Mouse (Mus musculus) limb, embryonic 14.5 days (tissue): ENCODE data around the gene Gm20683. TPM values are rescaled to one million over a fixed set of nuclear protein-coding genes. Genes with fewer than 3 reads are reported as not detected.

Source experiments
- ATAC-seq: fragments of 200-750 bp; cut with Nextera tagmentation; 2 replicates; pipeline ENCODE4 v1.8.0; 2017; ENCODE audit warnings: low read depth, moderate number of reproducible peaks, moderate TSS enrichment; ENCODE audit not compliant: low FRiP score
- DNase-seq: peaks from one replicate; pipeline ENCODE4 v3.0.0-alpha.2; 2015; ENCODE audit warnings: low spot score
- H3K27ac ChIP-seq: fragments of 300-500 bp; sonication (generic); replicated peaks from 2 replicates; pipeline ENCODE4 v1.5.1; 2014; ENCODE audit warnings: low read depth, mild to moderate bottlenecking, low read length, moderate library complexity, mixed read lengths
- H3K27me3 ChIP-seq: fragments of 300-500 bp; sonication (generic); 2 replicates; pipeline ENCODE4 v1.6.1; 2014; ENCODE audit warnings: low read length, mixed read lengths; ENCODE audit not compliant: control insufficient read depth, insufficient read depth
- H3K36me3 ChIP-seq: fragments of 300-500 bp; sonication (generic); 2 replicates; pipeline ENCODE4 v1.6.1; 2014; ENCODE audit warnings: mild to moderate bottlenecking, low read length, moderate library complexity, mixed read lengths; ENCODE audit not compliant: control insufficient read depth, insufficient read depth
- H3K4me1 ChIP-seq: fragments of 300-500 bp; sonication (generic); 2 replicates; pipeline ENCODE4 v1.6.1; 2014; ENCODE audit warnings: antibody characterized with exemption, low read length, mixed read lengths; ENCODE audit not compliant: control insufficient read depth, insufficient read depth
- H3K4me2 ChIP-seq: fragments of 300-500 bp; sonication (generic); replicated peaks from 2 replicates; pipeline ENCODE4 v1.6.1; 2014; ENCODE audit warnings: low read depth, mild to moderate bottlenecking, low read length, moderate library complexity; ENCODE audit not compliant: severe bottlenecking
- H3K4me3 ChIP-seq: fragments of 300-500 bp; sonication (generic); replicated peaks from 2 replicates; pipeline ENCODE4 v1.5.1; 2014; ENCODE audit warnings: low read length
- H3K9ac ChIP-seq: fragments of 300-500 bp; sonication (generic); 2 replicates; pipeline ENCODE4 v1.6.1; 2014; ENCODE audit warnings: mild to moderate bottlenecking, low read depth, low read length, moderate library complexity; ENCODE audit not compliant: severe bottlenecking
- H3K9me3 ChIP-seq: fragments of 300-500 bp; sonication (generic); 2 replicates; pipeline ENCODE4 v1.6.1; 2016; ENCODE audit warnings: low read length; ENCODE audit not compliant: control insufficient read depth
- POLR2A ChIP-seq: fragments of 200-500 bp; IDR thresholded peaks from 2 replicates; pipeline ENCODE4 v1.8.0; 2012; ENCODE audit warnings: inconsistent platforms, mild to moderate bottlenecking, moderate library complexity, borderline replicate concordance; ENCODE audit not compliant: insufficient read depth, insufficient read length; ENCODE audit errors: extremely low read depth
- WGBS: fragments of 180-500 bp; shearing (Covaris S2); extraction: QIAGEN DNeasy Blood & Tissue Kit; methylation state at CpG from one replicate; pipeline ENCODE4 v1.1.7; 2014; 5-methylcytosine and 5-hydroxymethylcytosine counted together
- polyA plus RNA-seq, 2 experiments: library from polyadenylated mRNA; depleted of rRNA in 1 of 2; stranded (reverse) in 1 of 2; unstranded in 1 of 2; fragments of >200 nt; fragmentation: Nextera tagmentation in 1 of 2; extraction: Ambion mirVana in 1 of 2; gene quantifications; 2 replicates each; pipeline versions ENCODE4 v1.2.1 to v1.2.3; 2012 to 2014

The Gm20683 gene
- polyA plus RNA-seq, 2 experiments: 2.5 to 13.0 TPM

DNA sequence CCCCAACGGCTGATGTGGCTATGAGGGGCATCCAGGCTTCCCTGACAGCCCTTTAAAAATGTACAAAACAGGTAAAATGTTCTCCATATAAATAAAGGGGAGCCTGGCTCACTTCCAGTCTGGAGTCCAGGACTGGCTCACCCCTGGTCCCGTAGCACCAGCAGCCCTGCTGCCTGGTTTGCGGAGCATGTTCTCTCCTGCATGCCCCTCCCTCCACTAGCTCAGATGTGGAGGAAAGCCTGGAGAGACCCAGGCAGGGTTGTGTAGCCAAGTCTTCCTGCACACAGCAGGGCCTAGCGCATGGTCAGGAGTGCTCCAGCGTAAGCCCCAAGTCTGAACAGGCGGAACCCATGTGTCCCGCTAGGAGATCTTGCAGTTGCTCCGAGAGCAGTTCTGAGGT lies 41.7 kb upstream of the Gm20683 start:
- Histone ChIP-seq H3K4me3 (no peak overlapping the region), H3K4me1 (no peaks in the 10 kb centered on the region), H3K27me3 (no peaks in the 10 kb centered on the region), H3K27ac (no peak overlapping the region), H3K36me3 (peaks cover 66% of the 10 kb centered on the region), H3K4me2 (no peak overlapping the region), H3K9me3 (no peaks in the 10 kb centered on the region), H3K9ac (no peak overlapping the region)
- DNase-seq: no peak
- no peak for TF ChIP-seq POLR2A
- 82% methylated on average over 8 of the region's 8 CpGs for WGBS
- ATAC-seq: no peak

DNA sequence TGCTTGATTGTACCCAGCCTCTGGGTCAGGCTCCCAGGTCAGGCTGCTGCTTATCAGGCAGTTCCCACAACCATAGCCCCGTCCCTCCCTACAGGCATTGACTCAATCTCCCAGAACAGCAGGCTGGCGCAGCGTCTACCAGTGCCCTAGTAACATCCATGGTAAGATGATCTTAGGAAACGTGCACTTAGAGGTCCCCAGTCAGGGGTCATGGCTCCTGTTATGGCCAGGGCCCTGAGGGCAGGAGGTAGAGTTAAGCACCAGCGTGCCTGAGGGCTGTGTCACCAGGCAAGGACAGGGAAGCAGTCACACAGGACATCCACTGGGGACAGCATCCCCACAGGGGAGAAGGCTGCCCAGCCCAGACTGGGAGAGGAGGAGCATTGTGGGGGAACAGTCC lies 40.7 kb upstream of the Gm20683 start:
- ATAC-seq (no peak), DNase-seq (no peak)
- TF ChIP-seq POLR2A: no peak
- H3K36me3 ChIP-seq: peaks cover 72% of the 10 kb centered on the region
- no peak overlapping the region for H3K9ac ChIP-seq
- WGBS: 44% methylated on average over 5 of the region's 5 CpGs
- no peaks in the 10 kb centered on the region for H3K4me1 ChIP-seq
- H3K9me3 ChIP-seq: no peaks in the 10 kb centered on the region
- H3K4me3 ChIP-seq: no peak overlapping the region
- H3K27me3 ChIP-seq: no peaks in the 10 kb centered on the region
- H3K27ac ChIP-seq: no peak overlapping the region
- no peak overlapping the region for H3K4me2 ChIP-seq

DNA sequence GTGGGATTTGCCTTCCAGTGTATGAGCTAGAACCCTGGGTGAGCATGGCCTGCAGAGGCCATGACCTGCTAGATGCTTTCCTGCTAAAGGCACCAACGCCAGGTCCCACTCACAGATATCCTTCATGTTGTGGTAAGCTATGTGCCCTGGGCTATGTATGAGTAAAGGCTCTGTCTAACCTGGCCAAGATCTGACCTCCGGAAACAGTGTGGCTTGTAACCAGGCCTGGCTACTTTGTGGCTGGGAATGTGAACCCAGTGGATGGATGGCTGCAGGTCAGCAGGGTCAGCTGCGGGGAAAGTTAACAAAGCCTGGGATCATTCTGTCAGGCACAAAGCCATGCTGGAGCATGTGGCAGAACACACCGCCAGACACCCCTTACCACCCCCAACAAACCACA lies 40.1 kb upstream of the Gm20683 start:
- Histone ChIP-seq H3K27ac (no peak overlapping the region), H3K27me3 (no peaks in the 10 kb centered on the region), H3K4me2 (no peak overlapping the region), H3K36me3 (peaks cover 66% of the 10 kb centered on the region), H3K4me1 (no peaks in the 10 kb centered on the region; the same call in 1 of the 2 replicates), H3K4me3 (no peak overlapping the region), H3K9me3 (no peaks in the 10 kb centered on the region), H3K9ac (no peak overlapping the region)
- no peak for TF ChIP-seq POLR2A
- no peak for DNase-seq
- WGBS: 33% methylated on average over 4 of the region's 4 CpGs
- no peak for ATAC-seq

DNA sequence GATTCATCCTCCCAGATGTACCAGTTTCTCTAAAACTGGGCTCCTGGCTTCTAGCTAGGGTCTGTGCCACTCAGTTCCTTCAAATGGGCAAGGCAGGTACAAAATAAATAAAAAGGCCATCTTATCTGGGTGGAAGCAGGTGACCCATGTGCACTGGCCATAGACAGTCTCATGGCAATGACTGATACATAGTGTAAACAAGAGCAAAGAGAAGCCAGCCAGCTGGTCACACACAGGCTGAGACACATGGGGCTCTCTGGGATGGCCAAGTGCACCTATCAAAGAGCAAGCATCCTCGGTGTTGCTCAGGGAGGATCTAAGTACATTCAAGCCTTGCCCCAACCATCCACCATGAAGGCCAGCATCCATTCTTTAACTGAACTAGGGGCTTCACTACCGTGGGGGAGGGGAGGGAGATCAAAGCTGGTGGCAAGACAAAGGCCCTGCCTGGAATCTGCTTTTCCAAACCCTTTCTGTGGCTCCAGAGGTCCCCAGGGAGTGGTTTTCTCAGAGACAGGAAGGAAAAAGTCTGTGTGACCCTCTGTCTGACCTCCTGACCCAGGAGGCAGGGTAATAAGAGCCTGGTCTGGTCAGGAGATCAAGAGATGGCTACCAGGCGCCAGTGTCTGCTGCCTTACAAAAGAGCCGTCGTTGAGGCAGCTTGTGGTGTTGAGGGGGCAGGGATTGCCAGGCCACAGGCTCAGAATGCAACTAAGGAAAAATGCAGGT lies 39.5 kb upstream of the Gm20683 start:
- DNase-seq: no peak
- WGBS: 15% methylated on average over 5 of the region's 5 CpGs
- H3K4me3 ChIP-seq: no peak overlapping the region
- peaks cover 6% of the 10 kb centered on the region for H3K4me1 ChIP-seq
- TF ChIP-seq POLR2A: no peak
- H3K27me3 ChIP-seq: no peaks in the 10 kb centered on the region
- H3K9ac ChIP-seq: no peak overlapping the region
- H3K9me3 ChIP-seq: no peaks in the 10 kb centered on the region
- H3K27ac ChIP-seq: no peak overlapping the region
- H3K36me3 ChIP-seq: peaks cover 63% of the 10 kb centered on the region
- H3K4me2 ChIP-seq: no peak overlapping the region
- no peak for ATAC-seq

DNA sequence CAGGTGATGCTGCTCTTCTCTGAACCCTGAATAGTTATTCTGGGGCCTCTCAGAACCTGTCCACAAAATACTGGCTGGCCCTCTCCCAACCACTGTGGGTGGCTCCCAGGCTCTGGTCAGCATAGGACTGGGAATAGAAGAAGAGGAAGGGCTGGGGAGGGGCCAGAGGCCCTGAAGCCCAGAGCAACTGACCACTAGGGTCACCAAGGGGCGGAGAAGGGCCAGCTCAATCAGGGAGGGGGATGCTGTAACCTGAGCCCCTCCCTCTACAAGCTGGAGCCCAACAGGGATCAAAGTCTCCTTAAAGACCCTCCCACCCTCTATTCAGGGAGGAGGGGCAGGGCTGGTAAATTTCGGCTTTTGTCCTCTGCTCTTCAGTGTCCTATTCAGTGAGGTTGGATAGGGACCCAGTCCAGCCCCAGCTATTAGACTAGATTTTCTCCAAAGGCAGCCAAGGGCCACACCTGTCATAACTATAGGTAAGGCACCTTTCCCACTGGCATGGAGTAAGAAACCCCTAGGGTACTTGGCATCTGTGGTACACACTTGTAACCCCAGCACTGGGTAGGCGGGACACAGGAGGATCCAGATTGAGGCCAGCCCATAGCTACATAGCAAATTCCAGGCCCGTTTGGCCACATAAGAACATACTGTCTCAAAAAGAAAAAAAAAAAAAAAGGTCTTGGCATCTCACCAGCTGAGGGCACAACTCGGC lies 38.8 kb upstream of the Gm20683 start, which contains the start of gene Wfikkn1:
Gene Wfikkn1 (minus strand): TSS at position 663 of the 715 bp plus-strand sequence.
- Histone ChIP-seq H3K9me3 (no peaks in the 10 kb centered on the region), H3K9ac (no peak within 1 kb of the TSS), H3K36me3 (peaks cover 63% of the 10 kb centered on the region), H3K4me3 (no peak within 1 kb of the TSS), H3K4me2 (no peak within 1 kb of the TSS), H3K27me3 (no peaks in the 10 kb centered on the region), H3K4me1 (peaks cover 10% of the 10 kb centered on the region), H3K27ac (no peak within 1 kb of the TSS)
- 36% methylated on average over 5 of the region's 5 CpGs for WGBS
- DNase-seq (no peak), ATAC-seq (no peak)
- TF ChIP-seq POLR2A: no peak
